Mouse (Mus musculus) T-helper 1 cell (primary cell): ENCODE data around the gene Tex12.

Experiments
- in situ Hi-C: fragments of 300-600 bp; cut with MboI, MseI; formaldehyde crosslinking; loops from one replicate; pipeline ENCODE4 v1.15.1; 2025; ENCODE audit warnings: high pct_unique_total_duplicates

Tex12 gene

DNA sequence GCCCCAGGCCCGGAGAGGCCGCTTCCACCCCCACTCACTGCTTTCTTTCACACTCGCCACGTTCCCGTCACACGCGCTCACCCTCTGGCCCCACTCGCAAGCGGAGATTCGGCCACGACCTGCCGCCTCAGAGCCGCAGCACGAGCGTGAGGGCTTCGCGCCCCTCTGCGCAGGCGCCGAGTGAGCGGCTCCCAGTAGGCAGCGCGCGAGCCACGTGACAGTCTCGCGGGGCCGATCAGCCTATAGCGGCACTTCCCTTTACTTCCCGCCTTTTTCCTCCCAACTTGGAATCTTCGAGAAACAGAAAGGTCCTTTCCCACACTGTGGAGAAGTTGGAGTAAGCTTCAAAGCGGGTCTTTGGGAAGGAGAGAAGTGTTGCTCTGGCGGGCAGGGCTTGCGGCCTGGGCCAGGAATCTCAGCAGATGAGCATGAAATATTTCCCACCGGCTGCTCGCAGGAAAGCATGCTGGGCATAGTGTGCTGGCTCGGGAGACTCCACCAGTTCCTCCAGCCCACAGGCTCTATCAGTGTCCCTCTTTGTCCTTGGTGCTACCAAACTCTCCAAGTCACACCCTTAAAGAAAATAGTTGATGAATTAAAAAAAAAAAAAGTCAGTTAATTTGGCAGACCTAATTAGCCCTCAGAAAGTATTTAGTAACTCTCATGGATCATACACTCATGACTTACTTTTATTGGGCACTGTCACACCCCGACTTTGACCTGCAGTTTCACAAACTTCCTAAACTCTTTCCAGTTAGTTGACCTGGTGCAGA lies at the start of gene Tex12:
Gene Tex12 (minus strand): TSS at position 181 of the 773 bp plus-strand sequence.
- in situ Hi-C loops, result no loop called here

DNA sequence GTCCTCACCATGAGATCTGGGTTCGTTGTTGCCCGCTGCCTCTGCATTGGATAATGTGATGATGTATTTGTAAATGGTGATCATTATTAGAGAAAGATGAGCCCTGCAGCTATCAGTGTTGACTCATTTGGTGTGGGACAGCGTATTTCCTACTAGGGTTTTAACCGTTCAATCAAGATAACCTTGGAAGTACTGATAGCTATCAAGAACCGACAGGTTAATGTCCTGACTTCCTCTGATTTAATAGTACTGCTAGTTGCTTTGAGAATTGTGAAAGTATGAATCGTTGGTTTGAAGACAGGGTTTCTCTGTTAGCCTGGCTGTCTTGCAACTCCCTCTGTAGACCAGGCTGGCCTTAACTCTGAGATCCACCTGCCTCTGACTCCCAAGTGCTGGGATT lies 43.2 kb upstream of the Tex12 start:
- in situ Hi-C loops, result loop anchor here (25.0 kb wide), 1 partner anchor 1542 kb away; the partner anchor contains the start of gene Zw10

DNA sequence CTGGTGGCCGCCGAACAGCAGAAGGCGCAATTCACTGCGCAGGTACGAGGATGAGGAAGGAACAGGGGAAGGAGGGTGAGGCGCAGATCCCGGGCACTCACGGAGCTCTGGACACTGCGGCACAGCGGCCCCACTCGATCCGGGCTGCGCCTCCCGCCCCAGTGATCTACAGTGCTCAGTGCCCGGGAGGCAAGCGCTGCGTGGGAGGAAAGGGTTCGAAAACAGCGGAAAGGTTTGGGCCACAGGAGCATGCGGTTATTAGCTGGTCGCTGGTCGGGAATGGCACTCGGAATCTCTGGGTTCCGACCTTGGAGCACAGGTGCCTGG lies 42.8 kb upstream of the Tex12 start:
- in situ Hi-C loops, result loop anchor here (25.0 kb wide), 1 partner anchor 1542 kb away; the partner anchor contains the start of gene Zw10

DNA sequence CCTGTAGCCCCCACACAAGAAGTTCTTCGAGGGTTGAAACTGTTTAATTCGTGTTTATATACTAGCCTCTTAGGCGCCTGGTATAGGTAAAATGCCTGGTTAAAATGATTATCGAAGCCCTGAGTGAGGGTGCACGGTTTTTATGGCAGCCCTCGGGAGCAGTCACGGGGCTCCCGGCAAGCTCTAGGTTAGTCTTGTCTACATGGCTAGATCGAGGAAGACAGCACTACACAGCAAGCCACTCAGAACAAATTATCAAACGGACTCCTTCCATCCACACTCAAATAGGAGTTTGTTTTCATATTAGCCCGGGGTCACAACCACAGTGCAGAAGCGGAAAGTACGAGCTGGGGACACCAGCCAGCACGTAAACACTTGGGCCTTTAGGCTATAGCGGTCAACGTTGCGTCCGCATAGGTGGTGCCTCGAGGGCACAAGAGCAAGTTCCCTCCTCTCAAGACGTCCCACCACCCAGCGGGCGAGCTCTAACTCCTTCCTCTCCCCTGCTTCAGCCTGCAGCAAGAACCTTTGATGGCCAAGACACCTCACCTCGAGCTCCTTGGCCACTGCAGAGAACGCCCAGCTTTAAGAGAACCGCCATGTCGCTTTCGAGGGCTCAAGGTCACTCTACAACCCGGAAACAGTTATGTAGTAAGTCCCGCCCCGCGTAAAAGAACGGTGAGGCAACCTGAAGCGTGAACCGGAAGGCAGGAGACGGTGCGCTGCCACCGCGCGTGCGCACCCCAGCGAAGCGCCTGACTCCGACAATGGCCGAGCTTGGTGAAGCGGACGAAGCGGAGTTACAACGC lies 42.3 kb upstream of the Tex12 start, which contains the start of the genes Sdhd and Timm8b:
Gene Sdhd (minus strand): TSS at position 624 of the 809 bp plus-strand sequence.
Gene Timm8b (plus strand): TSS at position 722 of the 809 bp plus-strand sequence.
- in situ Hi-C loops, result loop anchor here (25.0 kb wide), 1 partner anchor 1541 kb away; the partner anchor contains the start of gene Zw10

DNA sequence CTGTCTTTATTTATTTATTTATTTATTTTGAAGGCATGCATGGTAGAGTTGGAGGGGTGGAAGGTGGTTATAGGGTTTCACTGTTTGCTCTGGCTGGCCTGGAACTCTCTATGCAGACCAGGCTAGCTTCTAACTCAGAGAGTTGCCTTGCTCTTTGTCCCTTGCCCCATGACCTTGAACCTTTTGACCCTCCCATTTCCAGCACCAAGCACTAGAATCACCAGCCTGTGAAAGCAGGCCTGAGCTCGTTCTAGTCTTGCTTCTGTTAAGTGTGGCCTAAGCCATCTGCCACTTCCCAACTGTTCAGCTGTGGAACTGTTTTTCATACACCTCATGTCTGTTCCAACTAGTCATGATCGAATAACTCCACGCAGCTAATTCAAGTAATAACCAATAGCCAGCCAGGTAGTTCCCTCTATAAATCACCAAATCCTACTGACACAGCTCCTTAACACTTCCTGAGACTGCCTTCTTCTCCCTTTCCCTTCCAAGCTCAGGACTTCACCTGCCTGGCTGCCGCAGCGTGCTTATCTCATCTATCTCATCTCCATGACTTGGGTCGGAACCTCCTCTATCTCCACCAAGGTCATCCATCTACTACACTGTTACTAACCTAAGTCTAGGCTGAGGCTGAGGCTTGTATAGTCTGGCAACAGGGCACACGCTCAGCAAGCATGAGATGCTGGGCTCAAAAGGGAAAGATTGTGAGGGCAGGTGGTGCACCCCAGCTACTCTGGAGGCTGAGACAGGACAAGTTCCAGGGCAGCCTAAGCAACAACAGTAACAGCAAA lies 41.1 kb upstream of the Tex12 start:
- in situ Hi-C loops, result loop anchor here (25.0 kb wide), 1 partner anchor 1540 kb away; the partner anchor contains the start of gene Zw10

DNA sequence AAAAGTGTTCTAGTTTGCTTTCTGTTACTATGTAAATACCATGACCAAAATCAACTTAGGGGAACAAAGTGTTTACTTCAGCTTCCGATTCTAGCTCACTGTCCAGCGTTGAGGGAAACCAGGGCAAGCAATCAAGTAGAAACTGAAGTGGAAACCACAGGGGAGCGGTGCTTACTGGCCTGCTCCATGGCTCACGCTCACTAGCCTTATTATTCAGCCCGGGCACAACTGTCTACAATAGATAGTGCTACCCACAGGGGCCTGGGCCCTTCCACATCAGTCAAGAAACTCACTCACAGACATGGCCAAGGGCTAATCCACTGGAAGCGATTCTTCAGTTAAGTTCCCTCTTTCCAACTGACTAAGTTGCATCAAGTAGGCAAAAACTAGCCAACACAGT lies 40.4 kb upstream of the Tex12 start:
- in situ Hi-C loops, result loop anchor here (25.0 kb wide), 1 partner anchor 1539 kb away; the partner anchor contains the start of gene Zw10

DNA sequence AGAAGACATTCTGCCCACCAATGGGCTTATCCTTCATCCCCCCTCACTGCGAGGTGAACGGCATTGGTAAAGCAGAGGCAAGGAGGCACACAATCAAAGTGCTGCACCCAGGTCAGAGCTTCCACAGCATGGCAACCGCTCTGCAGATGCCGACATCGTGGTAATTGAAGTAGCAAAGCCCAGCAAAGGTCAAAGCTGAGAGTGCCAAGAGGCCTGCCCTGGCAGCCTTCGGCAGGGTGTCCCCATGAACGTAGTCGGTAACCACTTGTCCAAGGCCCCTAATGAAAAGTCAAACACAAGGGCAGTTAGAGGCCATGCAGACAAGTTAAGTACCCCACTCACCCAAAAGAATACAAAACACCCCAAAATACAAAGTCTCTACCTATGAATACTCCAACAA lies 35.8 kb upstream of the Tex12 start:
- in situ Hi-C loops, result no loop called here

DNA sequence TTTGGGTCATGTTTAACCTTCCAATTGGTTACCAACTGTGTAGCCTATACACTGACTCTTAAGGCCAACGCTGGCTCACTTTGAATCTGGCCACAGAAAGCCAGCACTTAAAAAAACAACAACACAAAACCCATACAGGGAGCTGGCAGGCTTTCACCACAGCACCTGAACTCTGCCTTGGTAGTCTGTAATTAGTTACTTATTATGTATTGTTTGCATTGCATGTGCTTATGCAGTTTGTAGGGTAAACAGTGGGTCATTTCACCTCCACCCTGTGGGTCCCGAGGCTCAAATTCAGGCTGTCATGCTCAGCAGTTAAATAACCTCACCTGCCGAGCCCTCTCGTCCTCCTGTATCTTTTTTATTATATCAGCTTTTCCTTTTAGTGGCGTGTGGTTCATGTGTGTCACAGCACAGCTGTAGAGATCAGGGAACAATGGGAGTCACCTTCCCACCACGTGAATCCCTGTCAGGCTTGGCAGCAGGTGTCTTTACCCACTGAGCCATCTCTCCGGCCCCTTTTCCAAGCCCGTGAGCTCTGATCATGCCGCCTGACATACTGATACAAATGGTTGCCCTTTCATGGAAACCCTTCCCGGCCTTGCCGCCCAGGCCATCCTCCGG lies 33.8 kb upstream of the Tex12 start:
- in situ Hi-C loops, result loop anchor here (5.0 kb wide), 1 partner anchor 68 kb away; the partner anchor contains the start of gene Pts

DNA sequence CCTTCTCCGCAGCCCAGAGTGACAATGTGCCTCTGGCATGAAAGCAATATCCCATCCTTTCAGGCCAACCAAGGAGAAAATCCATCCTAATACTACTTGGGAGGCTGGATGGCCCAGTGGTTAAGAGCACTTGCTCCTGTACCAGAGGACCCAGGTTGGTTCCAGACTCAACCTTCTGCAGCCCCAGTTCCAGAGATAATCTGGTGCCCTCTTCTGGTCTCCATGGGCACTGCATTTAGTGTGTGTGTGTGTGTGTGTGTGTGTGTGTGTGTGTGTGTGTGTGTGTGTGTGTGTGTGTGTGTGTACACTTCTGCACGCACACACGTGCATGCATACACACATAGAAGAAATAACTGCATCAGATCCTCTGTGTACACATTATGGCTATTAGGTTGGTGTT lies 32.4 kb upstream of the Tex12 start:
- in situ Hi-C loops, result loop anchor here (5.0 kb wide), 1 partner anchor 66 kb away; the partner anchor contains the start of gene Pts

DNA sequence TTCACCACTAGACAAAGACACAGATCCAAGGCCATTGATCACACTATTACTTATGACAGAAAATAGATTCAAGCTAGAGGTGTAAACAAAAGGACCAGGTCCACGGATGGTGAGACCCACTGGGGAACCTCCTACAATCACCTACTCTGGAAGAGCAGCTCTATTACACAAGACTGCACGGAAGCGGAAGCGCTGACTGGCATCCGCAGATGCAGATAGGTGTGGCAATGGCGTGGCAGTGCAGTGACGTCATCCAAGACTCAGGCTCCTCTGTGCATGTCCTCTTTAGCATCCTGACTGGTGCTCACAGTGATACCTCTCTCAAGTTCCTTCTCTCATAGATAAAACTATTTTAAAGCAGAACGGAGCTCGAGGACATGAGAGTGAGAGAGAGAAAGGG lies 31.8 kb upstream of the Tex12 start:
- in situ Hi-C loops, result loop anchor here (5.0 kb wide), 1 partner anchor 66 kb away; the partner anchor contains the start of gene Pts

DNA sequence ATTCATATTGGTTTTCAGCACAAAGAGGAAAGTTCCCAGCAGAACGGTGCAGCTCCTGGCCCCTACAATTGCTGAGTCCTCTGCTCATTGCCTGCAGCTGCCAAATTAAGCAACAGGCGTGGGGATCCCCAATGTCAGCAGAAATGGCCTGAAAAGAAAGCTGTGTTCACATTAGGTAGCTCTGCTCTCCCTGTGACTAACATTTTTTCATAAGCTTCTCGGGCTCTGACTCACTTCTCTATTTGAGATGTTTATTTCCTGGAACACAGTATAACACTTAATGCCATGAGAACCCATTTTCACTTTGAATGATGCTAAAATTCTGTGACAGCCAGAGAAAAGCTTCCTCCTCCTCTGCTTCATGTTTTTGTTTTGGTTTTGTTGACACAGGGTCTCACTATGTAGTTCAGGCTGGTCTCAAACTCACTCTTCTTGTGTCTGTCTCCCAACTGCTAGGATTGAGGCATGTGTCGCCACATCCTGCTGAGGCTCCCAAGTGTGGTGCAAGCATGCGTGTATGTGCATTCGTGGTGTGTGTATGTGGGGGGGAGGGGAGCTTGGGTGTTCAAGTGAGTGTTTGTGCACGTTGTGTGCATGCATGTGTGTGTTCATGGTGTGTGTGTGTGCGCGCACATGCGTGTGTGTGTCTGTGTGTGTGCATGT lies 29.9 kb upstream of the Tex12 start:
- in situ Hi-C loops, result loop anchor here (5.0 kb wide), 1 partner anchor 64 kb away; the partner anchor contains the start of gene Pts

DNA sequence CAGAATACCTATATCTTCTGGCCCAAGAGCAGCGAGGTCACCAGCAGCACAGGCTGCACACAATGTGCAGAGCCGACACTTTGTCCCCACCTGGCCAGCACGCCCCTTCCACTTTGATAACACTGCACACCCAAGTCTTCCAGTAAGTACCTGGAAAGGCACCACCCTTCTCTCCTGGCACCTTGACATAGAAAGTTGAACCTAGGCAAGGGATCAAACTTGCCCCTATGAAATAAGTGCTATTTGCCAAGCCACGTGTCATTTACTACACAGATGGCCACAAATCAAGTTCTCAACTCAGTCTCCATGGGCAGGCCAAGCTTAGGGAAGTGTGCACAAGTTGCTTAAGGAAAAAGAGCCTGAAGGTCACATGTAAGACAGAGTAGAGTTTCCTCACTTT lies 25.8 kb upstream of the Tex12 start:
- in situ Hi-C loops, result no loop called here

DNA sequence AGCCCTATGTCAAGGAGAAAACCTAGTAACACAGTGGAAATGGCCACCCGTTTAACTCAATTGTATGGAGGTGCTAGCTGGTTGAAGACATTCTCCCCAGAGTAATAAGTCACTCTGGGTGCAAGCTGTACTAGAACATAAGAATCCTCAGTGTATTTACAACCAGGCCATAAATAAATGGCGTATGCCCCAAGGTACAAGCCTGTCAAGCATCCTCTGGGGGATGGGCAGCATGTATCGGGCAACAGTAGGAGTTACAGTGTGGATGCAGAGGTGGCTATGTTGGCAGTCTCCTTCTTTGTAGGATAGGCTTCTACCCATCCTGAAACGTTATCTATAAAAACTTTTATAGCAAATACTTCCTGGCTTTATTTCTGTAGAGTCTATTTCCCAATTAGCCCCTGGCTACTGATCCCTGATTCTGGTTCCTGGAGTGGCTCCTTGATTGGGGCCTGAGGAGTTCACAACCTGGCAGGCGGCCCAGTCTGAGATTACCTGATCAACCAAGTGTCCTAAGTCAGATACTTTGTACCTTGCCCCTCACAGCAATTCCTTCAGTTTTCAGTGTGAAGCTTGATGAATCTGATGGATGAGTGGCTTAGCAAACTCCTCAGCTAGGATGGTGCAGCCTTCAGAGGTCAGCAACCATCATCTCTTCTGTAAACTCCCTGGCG lies 24.2 kb upstream of the Tex12 start:
- in situ Hi-C loops, result no loop called here

DNA sequence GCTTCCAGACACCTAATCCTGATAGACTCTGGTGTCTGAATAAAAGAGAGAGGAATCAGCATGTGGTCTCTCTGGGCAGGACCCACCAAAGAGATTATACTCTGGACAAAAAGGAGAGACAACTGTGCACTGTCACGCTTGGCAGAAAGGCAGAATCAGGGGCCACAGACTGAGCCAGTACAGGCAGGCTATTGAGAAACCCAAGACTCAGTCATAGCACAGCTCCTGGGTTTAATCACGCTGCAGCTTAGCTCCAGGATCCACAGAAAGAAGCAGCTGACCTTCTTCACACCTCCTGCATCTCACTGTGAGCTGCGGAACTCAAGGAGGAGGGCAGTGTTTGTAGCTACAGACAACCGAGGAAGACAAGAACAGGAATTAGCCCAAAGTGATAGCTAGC lies 19.2 kb upstream of the Tex12 start:
- in situ Hi-C loops, result no loop called here

DNA sequence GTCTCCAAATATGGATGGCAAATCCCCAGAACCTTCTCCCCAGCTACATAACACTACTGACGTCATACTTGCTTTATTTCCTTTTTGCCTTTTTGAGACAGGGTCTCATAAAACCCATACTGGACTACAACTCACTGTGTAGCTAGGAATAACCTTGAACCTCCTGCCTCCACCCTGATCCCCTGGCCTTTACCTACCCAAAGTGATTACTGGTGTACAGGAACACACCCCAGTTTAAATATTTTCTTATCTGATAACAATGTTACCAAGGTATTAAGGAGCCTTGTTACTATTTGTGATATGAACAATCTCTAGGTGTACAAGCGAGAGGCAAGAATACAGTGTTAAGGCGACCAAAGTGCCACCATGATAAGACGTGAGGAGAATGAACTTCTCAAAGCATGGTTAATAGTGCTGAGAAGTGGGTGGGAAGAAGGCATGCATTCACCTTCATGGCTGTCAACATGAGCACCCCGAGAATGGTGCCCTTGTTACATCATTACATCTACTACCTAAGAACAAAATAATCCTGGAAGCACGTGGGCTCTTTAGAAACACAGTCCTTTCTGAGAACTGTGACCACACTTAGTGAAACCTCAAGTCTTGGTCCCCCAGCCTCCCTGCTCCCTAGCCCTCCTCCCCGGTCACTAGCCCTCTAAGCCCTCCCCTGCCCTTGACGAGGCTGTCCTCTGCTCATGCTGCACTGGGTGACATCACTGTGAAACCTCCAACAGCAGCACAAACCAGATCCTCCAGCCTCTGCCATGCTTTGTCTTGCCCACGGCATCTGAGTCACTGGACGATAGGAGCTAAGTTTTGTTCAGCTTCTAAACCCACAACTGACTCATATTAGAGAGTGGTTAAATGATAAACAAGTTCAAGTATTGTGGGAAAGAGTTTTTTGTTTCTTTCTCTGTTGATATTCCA lies 8.7 kb upstream of the Tex12 start:
- in situ Hi-C loops, result no loop called here

DNA sequence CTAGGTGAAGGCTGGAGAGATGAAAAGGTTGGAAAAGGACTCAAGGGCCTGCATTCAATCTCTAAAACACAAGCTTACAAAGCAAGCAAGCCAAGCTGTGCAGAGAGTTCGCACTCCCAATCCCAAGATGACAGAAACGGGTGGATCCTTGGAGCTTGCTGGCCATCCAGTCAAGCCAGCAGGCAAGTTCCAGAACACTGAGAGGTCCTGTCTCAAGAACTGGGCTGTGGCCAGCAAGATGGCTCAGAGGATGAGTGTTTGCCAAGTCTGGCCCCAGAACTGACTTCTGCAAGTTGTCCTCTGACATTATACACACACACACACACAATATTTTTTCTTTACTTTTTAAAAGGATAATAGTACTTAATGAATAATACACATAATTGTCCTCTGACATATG lies 6.8 kb upstream of the Tex12 start:
- in situ Hi-C loops, result no loop called here

DNA sequence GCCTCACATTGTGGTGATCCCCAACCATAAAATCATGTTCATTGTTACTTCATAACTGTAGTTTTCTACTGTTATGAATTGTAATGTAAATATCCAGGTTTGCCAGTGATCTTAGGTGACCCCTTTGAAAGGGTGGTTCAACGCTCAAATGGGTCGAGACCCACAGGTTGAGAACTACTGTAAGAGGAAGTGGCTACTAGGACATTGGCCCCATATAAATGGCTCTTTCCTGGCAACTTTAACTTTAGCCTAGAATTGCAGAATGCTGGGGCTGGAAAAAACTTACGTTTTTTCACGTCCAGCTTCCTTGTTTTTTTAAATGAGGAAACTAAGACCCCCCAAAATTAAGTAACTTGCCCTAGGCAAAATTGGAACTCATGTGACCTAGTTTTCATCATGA lies 6.2 kb upstream of the Tex12 start:
- in situ Hi-C loops, result no loop called here

DNA sequence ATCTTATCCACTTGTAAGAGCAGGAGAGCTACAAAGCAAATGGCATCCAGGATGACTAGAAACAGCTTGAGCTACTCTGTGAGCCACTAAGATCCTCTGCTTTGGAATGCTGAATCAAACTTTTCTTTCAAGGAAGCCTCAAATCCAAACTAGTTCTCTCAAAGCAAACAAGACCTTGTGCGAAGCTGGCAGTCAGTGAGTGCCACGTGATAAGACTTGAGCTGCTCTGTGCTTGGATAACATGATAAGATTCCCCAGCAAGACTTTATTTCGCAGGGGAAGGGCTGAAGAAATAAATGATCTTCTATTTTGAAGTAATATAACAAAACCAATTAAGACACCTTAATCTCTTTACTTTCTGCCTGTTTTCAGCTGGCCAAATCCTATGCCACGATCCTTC lies 4.8 kb upstream of the Tex12 start:
- in situ Hi-C loops, result no loop called here

DNA sequence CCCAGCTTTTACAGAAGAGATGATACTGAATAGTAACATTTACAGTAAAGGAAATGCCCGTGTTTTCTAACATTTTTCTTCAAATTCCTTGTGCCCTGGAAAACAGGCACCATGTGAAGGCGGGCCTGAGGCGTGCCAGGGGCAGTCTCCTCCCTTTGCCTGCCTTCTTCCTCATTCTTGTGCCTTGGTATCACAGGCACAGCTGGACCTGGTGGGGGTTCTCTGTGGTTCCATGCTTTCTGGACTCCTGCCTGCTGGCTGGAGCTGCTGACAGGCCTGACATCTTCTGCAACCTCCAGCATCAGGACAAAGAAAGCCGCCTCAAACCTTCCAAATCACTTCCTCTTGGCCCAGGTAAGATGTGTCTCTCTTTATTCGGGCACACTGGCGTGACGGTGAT lies 4.0 kb upstream of the Tex12 start:
- in situ Hi-C loops, result no loop called here
